Mouse (Mus musculus) neural tube, embryonic 15.5 days (tissue): ENCODE results near the gene Kcnd2. TPM values are rescaled to one million over a fixed set of nuclear protein-coding genes. Genes with fewer than 3 reads are reported as not detected.

ENCODE experiments used
- ATAC-seq: fragments of 200-750 bp; cut with Nextera tagmentation; 2 replicates; pipeline ENCODE4 v1.8.0; 2017; ENCODE audit warnings: mild to moderate bottlenecking, moderate TSS enrichment, moderate library complexity; ENCODE audit not compliant: low FRiP score
- H3K27ac ChIP-seq: fragments of 300-500 bp; sonication (generic); replicated peaks from 2 replicates; pipeline ENCODE4 v1.5.1; 2015; ENCODE audit warnings: mild to moderate bottlenecking, inconsistent platforms
- H3K27me3 ChIP-seq: fragments of 300-500 bp; sonication (generic); replicated peaks from 2 replicates; pipeline ENCODE4 v1.6.1; 2015; ENCODE audit warnings: inconsistent platforms
- H3K36me3 ChIP-seq: fragments of 300-500 bp; sonication (generic); 2 replicates; pipeline ENCODE4 v1.6.1; 2015; ENCODE audit warnings: inconsistent platforms
- H3K4me1 ChIP-seq: fragments of 300-500 bp; sonication (generic); 2 replicates; pipeline ENCODE4 v1.6.1; 2015; ENCODE audit warnings: inconsistent platforms
- H3K4me2 ChIP-seq: fragments of 300-500 bp; sonication (generic); 2 replicates; pipeline ENCODE4 v1.6.1; 2015; ENCODE audit warnings: inconsistent platforms, mild to moderate bottlenecking, moderate library complexity
- H3K4me3 ChIP-seq: fragments of 300-500 bp; sonication (generic); replicated peaks from 2 replicates; pipeline ENCODE4 v1.5.1; 2015; ENCODE audit warnings: mild to moderate bottlenecking, inconsistent platforms
- H3K9ac ChIP-seq: fragments of 300-500 bp; sonication (generic); replicated peaks from 2 replicates; pipeline ENCODE4 v1.6.1; 2015; ENCODE audit warnings: mild to moderate bottlenecking, inconsistent platforms
- H3K9me3 ChIP-seq: fragments of 300-500 bp; sonication (generic); replicated peaks from 2 replicates; pipeline ENCODE4 v1.6.1; 2016; ENCODE audit warnings: inconsistent platforms
- WGBS: fragments of 180-500 bp; shearing (Covaris S2); methylation state at CpG from one replicate; pipeline ENCODE4 v1.1.7; 2015; ENCODE audit warnings: mixed read lengths; 5-methylcytosine and 5-hydroxymethylcytosine counted together
- polyA plus RNA-seq: library from polyadenylated mRNA; unstranded; fragments of >200 nt; fragmentation: Nextera tagmentation; extraction: Ambion mirVana; gene quantifications from 2 replicates; pipeline ENCODE4 v1.2.1, GENCODE M21; 2015

Kcnd2 gene
- polyA plus RNA-seq, 1 experiment from 2014 or later: 30.6 TPM

GRCm38 (mm10) chr6:21570964-21571363 lies 355.7 kb downstream of the Kcnd2 start:
- no peaks in the 10 kb centered on the region for H3K4me1 ChIP-seq
- H3K9ac ChIP-seq: no peak overlapping the region
- no peak overlapping the region for H3K27ac ChIP-seq
- no peaks in the 10 kb centered on the region for H3K27me3 ChIP-seq
- H3K9me3 ChIP-seq: no peaks in the 10 kb centered on the region
- no peak overlapping the region for H3K4me2 ChIP-seq
- 21% methylated on average over 6 of the region's 6 CpGs for WGBS
- H3K36me3 ChIP-seq: no peaks in the 10 kb centered on the region
- H3K4me3 ChIP-seq: no peak overlapping the region
- no peak for ATAC-seq

- Histone ChIP-seq H3K4me2 (no peak overlapping the region), H3K4me1 (no peaks in the 10 kb centered on the region), H3K27ac (no peak overlapping the region), H3K9me3 (no peaks in the 10 kb centered on the region), H3K36me3 (no peaks in the 10 kb centered on the region), H3K9ac (no peak overlapping the region), H3K27me3 (no peaks in the 10 kb centered on the region), H3K4me3 (no peak overlapping the region)
- WGBS: 86% methylated on average over 3 of the region's 3 CpGs
- no peak for ATAC-seq
Observed at GRCm38 (mm10) chr6:21590156-21590555, 374.9 kb downstream of the Kcnd2 start.

- Histone ChIP-seq H3K27me3 (no peaks in the 10 kb centered on the region), H3K4me3 (no peak overlapping the region), H3K4me1 (0 out of 2 replicates have a peak, but pooled peaks cover 3% of the 10 kb centered on the region), H3K9ac (no peak overlapping the region), H3K36me3 (no peaks in the 10 kb centered on the region), H3K9me3 (no peaks in the 10 kb centered on the region), H3K27ac (no peak overlapping the region), H3K4me2 (no peak overlapping the region)
- ATAC-seq: no peak
- 46% methylated on average over 3 of the region's 3 CpGs for WGBS
Observed at GRCm38 (mm10) chr6:21597424-21597823, 382.1 kb downstream of the Kcnd2 start.

- 50% methylated on average over 7 of the region's 7 CpGs for WGBS
- no peak overlapping the region for H3K27ac ChIP-seq
- no peak overlapping the region for H3K4me3 ChIP-seq
- no peaks in the 10 kb centered on the region for H3K9me3 ChIP-seq
- H3K4me2 ChIP-seq: no peak overlapping the region
- H3K27me3 ChIP-seq: no peaks in the 10 kb centered on the region
- H3K9ac ChIP-seq: no peak overlapping the region
- no peaks in the 10 kb centered on the region for H3K36me3 ChIP-seq
- H3K4me1 ChIP-seq: no peaks in the 10 kb centered on the region
- no peak for ATAC-seq
Observed at GRCm38 (mm10) chr6:21609381-21610059, 394.2 kb downstream of the Kcnd2 start.

GRCm38 (mm10) chr6:21629989-21630388 lies 414.7 kb downstream of the Kcnd2 start:
- Histone ChIP-seq H3K4me2 (no peak overlapping the region), H3K9ac (no peak overlapping the region), H3K27me3 (no peaks in the 10 kb centered on the region), H3K4me1 (no peaks in the 10 kb centered on the region), H3K27ac (no peak overlapping the region), H3K36me3 (no peaks in the 10 kb centered on the region), H3K4me3 (no peak overlapping the region), H3K9me3 (no peaks in the 10 kb centered on the region)
- 85% methylated on average over 4 of the region's 4 CpGs for WGBS
- ATAC-seq: no peak

GRCm38 (mm10) chr6:21655681-21656080 lies 440.4 kb downstream of the Kcnd2 start:
- Histone ChIP-seq H3K9ac (no peak overlapping the region), H3K4me3 (no peak overlapping the region), H3K36me3 (no peaks in the 10 kb centered on the region), H3K9me3 (no peaks in the 10 kb centered on the region), H3K27me3 (no peaks in the 10 kb centered on the region), H3K27ac (no peak overlapping the region), H3K4me2 (no peak overlapping the region), H3K4me1 (no peaks in the 10 kb centered on the region)
- ATAC-seq: no peak

- 80% methylated on average over 6 of the region's 6 CpGs for WGBS
- no peak for ATAC-seq
- Histone ChIP-seq H3K4me1 (peaks cover 3% of the 10 kb centered on the region; the same call in 1 of the 2 replicates), H3K9ac (no peak overlapping the region), H3K4me2 (no peak overlapping the region), H3K4me3 (no peak overlapping the region), H3K27me3 (no peaks in the 10 kb centered on the region), H3K9me3 (no peaks in the 10 kb centered on the region), H3K27ac (no peak overlapping the region), H3K36me3 (no peaks in the 10 kb centered on the region)
Observed at GRCm38 (mm10) chr6:21664135-21664534, 448.8 kb downstream of the Kcnd2 start.

- WGBS: 47% methylated on average over 4 of the region's 4 CpGs
- Histone ChIP-seq H3K9ac (no peak overlapping the region), H3K4me3 (no peak overlapping the region)
Observed at GRCm38 (mm10) chr6:21664638-21665037, 449.3 kb downstream of the Kcnd2 start.

GRCm38 (mm10) chr6:21684252-21684651 lies 468.9 kb downstream of the Kcnd2 start:
- no peak overlapping the region for H3K27ac ChIP-seq
- WGBS: 41% methylated on average over 6 of the region's 6 CpGs
- H3K36me3 ChIP-seq: no peaks in the 10 kb centered on the region
- H3K9me3 ChIP-seq: no peaks in the 10 kb centered on the region
- peak; percentile 45; the same call in 1 of the 2 replicates for ATAC-seq
- H3K4me3 ChIP-seq: no peak overlapping the region
- peaks cover 5% of the 10 kb centered on the region for H3K4me1 ChIP-seq
- H3K4me2 ChIP-seq: no peak overlapping the region
- H3K9ac ChIP-seq: no peak overlapping the region
- H3K27me3 ChIP-seq: no peaks in the 10 kb centered on the region

More at GRCm38 (mm10) chr6:21664638-21665037, 449.3 kb downstream of the Kcnd2 start:
- Histone ChIP-seq H3K4me1 (peaks cover 3% of the 10 kb centered on the region; the same call in 1 of the 2 replicates), H3K36me3 (no peaks in the 10 kb centered on the region), H3K27ac (no peak overlapping the region), H3K4me2 (no peak overlapping the region), H3K27me3 (no peaks in the 10 kb centered on the region), H3K9me3 (no peaks in the 10 kb centered on the region)
- peak; percentile 61; the same call in 1 of the 2 replicates for ATAC-seq

GRCm38 (mm10) chr6:21686388-21686787 lies 471.1 kb downstream of the Kcnd2 start:
- no peaks in the 10 kb centered on the region for H3K9me3 ChIP-seq
- no peaks in the 10 kb centered on the region for H3K36me3 ChIP-seq
- 88% methylated on average over 1 of the region's 1 CpGs for whole genome bisulfite sequencing
- no peak overlapping the region for H3K27ac ChIP-seq
- no peak overlapping the region for H3K9ac ChIP-seq
- no peaks in the 10 kb centered on the region for H3K27me3 ChIP-seq
- H3K4me2 ChIP-seq: no peak overlapping the region
- peaks cover 5% of the 10 kb centered on the region for H3K4me1 ChIP-seq
- ATAC-seq: no peak
- H3K4me3 ChIP-seq: no peak overlapping the region

GRCm38 (mm10) chr6:21692861-21693350 lies 477.6 kb downstream of the Kcnd2 start:
- Histone ChIP-seq H3K4me1 (no peaks in the 10 kb centered on the region), H3K4me3 (no peak overlapping the region), H3K27ac (no peak overlapping the region), H3K9ac (no peak overlapping the region), H3K27me3 (no peaks in the 10 kb centered on the region), H3K9me3 (no peaks in the 10 kb centered on the region), H3K36me3 (no peaks in the 10 kb centered on the region), H3K4me2 (no peak overlapping the region)
- 57% methylated on average over 3 of the region's 3 CpGs for WGBS
- ATAC-seq: no peak

- Histone ChIP-seq H3K4me1 (no peaks in the 10 kb centered on the region), H3K9me3 (no peaks in the 10 kb centered on the region), H3K27ac (0 out of 2 replicates have a peak overlapping the region, but pooled peaks have one; percentile 7), H3K27me3 (no peaks in the 10 kb centered on the region), H3K4me3 (no peak overlapping the region), H3K9ac (no peak overlapping the region), H3K36me3 (no peaks in the 10 kb centered on the region), H3K4me2 (no peak overlapping the region)
- WGBS: 64% methylated on average over 3 of the region's 3 CpGs
- ATAC-seq: no peak
Observed at GRCm38 (mm10) chr6:21697641-21698040, 482.3 kb downstream of the Kcnd2 start.
